Mouse (Mus musculus) stomach, postnatal 0 days (tissue): Measurements from ENCODE around the gene Fbln1.

Experiments used
- CTCF ChIP-seq: IDR thresholded peaks from 2 replicates; pipeline ENCODE4 v1.5.1; 2016; ENCODE audit warnings: antibody characterized with exemption, low read depth, mild to moderate bottlenecking, moderate library complexity
- EP300 ChIP-seq: optimal IDR thresholded peaks from 2 replicates; pipeline ENCODE3; 2016; ENCODE audit warnings: antibody characterized with exemption

DNA sequence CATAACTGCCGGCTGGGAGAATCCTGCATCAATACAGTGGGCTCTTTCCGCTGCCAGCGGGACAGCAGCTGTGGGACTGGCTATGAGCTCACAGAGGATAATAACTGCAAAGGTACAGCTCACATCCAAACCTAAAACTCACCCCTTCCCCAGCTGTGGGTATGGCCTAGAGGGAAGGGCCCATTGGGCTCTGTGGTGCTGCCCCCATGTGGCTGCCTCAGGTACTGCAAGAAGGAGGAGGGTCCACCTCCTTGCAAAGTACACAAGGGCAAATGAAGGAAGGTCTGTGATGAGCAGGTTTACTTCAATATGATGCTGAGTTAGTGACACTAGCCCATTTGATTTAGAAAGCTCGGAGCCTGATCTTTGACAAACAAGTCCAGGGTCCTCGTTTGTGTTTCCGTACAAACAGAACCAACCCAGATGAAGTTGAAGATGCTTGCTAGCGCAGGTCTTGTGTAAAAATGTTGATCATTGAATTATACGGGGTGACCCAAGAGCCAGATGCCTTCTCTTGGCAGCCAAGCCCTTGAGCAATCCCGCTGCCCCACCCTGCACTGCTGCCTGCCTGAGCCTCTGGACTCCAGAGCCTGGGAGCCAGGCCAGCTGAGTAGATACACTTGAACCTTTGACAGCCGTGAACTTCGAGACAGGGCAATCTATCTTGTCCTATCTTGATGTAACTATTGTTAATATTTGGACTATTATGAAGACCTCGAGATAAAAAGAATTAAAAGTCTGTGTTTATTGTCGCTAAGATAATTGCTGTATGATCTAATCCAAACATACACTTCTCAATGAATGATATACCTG is 25.9 kb downstream of the Fbln1 start:
- peak; percentile 98 for TF ChIP-seq CTCF
- TF ChIP-seq EP300: no peak
